In genomic region chr11:26454081-26454480, GRCm38 (mm10) we compare ENCODE assay signal across 20 mouse cellular contexts.
"Had no signal": no experiment of that assay in that cellular context is flagged by ENCODE, and none has a peak within 500 bp of the region (broad histone marks: within the 10 kb centered on the region; RNA-seq: fewer than 3 reads in every experiment).

No protein-coding gene starts in this region.

- H3K9me3 ChIP-seq: liver, embryonic 15.5 days; midbrain, embryonic 10.5 days; midbrain, embryonic 12.5 days; neural tube, embryonic 13.5 days; neural tube, embryonic 15.5 days had no signal

- H3K4me2 ChIP-seq: liver, embryonic 15.5 days; lung, embryonic 14.5 days; midbrain, embryonic 12.5 days; neural tube, embryonic 13.5 days; neural tube, embryonic 15.5 days had no signal

- H3K4me3 ChIP-seq: liver, embryonic 15.5 days; megakaryocyte, embryonic 14.5 days; midbrain, embryonic 10.5 days; midbrain, embryonic 12.5 days; myocyte; neural tube, embryonic 13.5 days; neural tube, embryonic 15.5 days had no signal

- H3K9ac ChIP-seq: liver, embryonic 15.5 days; lung, embryonic 14.5 days; midbrain, embryonic 12.5 days; neural tube, embryonic 13.5 days; neural tube, embryonic 15.5 days had no signal

- H3K36me3 ChIP-seq: liver, embryonic 15.5 days; midbrain, embryonic 10.5 days; midbrain, embryonic 12.5 days; neural tube, embryonic 13.5 days; neural tube, embryonic 15.5 days had no signal

- H3K27me3 ChIP-seq: liver, embryonic 15.5 days; megakaryocyte, embryonic 14.5 days; midbrain, embryonic 12.5 days; neural tube, embryonic 13.5 days; neural tube, embryonic 15.5 days had no signal

- H3K27ac ChIP-seq: liver, embryonic 15.5 days; midbrain, embryonic 10.5 days; midbrain, embryonic 12.5 days; neural tube, embryonic 13.5 days; neural tube, embryonic 15.5 days had no signal

- DNase-seq: lung, adult 18-20 months; lung, embryonic 14.5 days; lung, postnatal 10 days; lung, postnatal 4 days; midbrain, embryonic 14.5 days; retina, postnatal 1 day; right cerebral cortex, adult 18-20 months; right cerebral cortex, postnatal 25 days; right cerebral cortex, postnatal 4 days; thymus, adult 18-20 months; thymus, postnatal 14 days; thymus, postnatal 36 days had no signal

- ATAC-seq: midbrain, embryonic 16.5 days had no signal

- H3K4me1 ChIP-seq: midbrain, embryonic 10.5 days; midbrain, embryonic 12.5 days; neural tube, embryonic 13.5 days; neural tube, embryonic 15.5 days had no signal
